Mouse (Mus musculus): ENCODE results near the gene Moxd1. TPM values are rescaled to one million over a fixed set of nuclear protein-coding genes. Genes with fewer than 3 reads are reported as not detected.

Gene Moxd1
- 0.25 TPM for polyA plus RNA-seq (2014; fragmentation: Illumina TruSeq; extraction: RNeasy Lipid Tissue Mini Kit (QIAGEN cat#74804); ENCODE audit: low read depth, low replicate concordance)

GRCm38 (mm10) chr10:24223449-24224143 lies at the start of gene Moxd1:
Moxd1 (plus strand) TSS chr10:24223517.

Other genes starting within 250 kb of the Moxd1 start
- gene Taar6, start 237.9 kb upstream of the Moxd1 start, polyA plus RNA-seq (2014; fragmentation: Illumina TruSeq; extraction: RNeasy Lipid Tissue Mini Kit (QIAGEN cat#74804); ENCODE audit: low read depth, low replicate concordance): not detected
- gene Taar7a, start 230.0 kb upstream of the Moxd1 start, polyA plus RNA-seq (2014; fragmentation: Illumina TruSeq; extraction: RNeasy Lipid Tissue Mini Kit (QIAGEN cat#74804); ENCODE audit: low read depth, low replicate concordance): not detected
- not detected for gene Taar7b, start 223.6 kb upstream of the Moxd1 start, polyA plus RNA-seq (2014; fragmentation: Illumina TruSeq; extraction: RNeasy Lipid Tissue Mini Kit (QIAGEN cat#74804); ENCODE audit: low read depth, low replicate concordance)
- gene Taar7d, start 196.3 kb upstream of the Moxd1 start, polyA plus RNA-seq (2014; fragmentation: Illumina TruSeq; extraction: RNeasy Lipid Tissue Mini Kit (QIAGEN cat#74804); ENCODE audit: low read depth, low replicate concordance): not detected
- gene Taar7e, start 185.9 kb upstream of the Moxd1 start, polyA plus RNA-seq (2014; fragmentation: Illumina TruSeq; extraction: RNeasy Lipid Tissue Mini Kit (QIAGEN cat#74804); ENCODE audit: low read depth, low replicate concordance): not detected
- not detected for gene Taar7f, start 174.0 kb upstream of the Moxd1 start, polyA plus RNA-seq (2014; fragmentation: Illumina TruSeq; extraction: RNeasy Lipid Tissue Mini Kit (QIAGEN cat#74804); ENCODE audit: low read depth, low replicate concordance)
- gene Taar8a, start 147.0 kb upstream of the Moxd1 start, polyA plus RNA-seq (2014; fragmentation: Illumina TruSeq; extraction: RNeasy Lipid Tissue Mini Kit (QIAGEN cat#74804); ENCODE audit: low read depth, low replicate concordance): not detected
- gene Taar8b, start 131.2 kb upstream of the Moxd1 start, polyA plus RNA-seq (2014; fragmentation: Illumina TruSeq; extraction: RNeasy Lipid Tissue Mini Kit (QIAGEN cat#74804); ENCODE audit: low read depth, low replicate concordance): not detected
- not detected for gene Taar8c, start 121.6 kb upstream of the Moxd1 start, polyA plus RNA-seq (2014; fragmentation: Illumina TruSeq; extraction: RNeasy Lipid Tissue Mini Kit (QIAGEN cat#74804); ENCODE audit: low read depth, low replicate concordance)
- gene Taar9, start 114.0 kb upstream of the Moxd1 start, polyA plus RNA-seq (2014; fragmentation: Illumina TruSeq; extraction: RNeasy Lipid Tissue Mini Kit (QIAGEN cat#74804); ENCODE audit: low read depth, low replicate concordance): not detected
- 25.0 TPM for gene Stx7, start 74.2 kb upstream of the Moxd1 start, polyA plus RNA-seq (2014; fragmentation: Illumina TruSeq; extraction: RNeasy Lipid Tissue Mini Kit (QIAGEN cat#74804); ENCODE audit: low read depth, low replicate concordance)

Measured in testis, adult 10 weeks (tissue).